Mouse (Mus musculus): ENCODE data around the gene Kctd13.

GRCm38 (mm10) chr7:126961095-126961494 lies 32.4 kb downstream of the Kctd13 start:
- no peak for TF ChIP-seq CTCF (IDR thresholded peaks at IDR 0.05; ENCODE audit: borderline replicate concordance, extremely low read depth, insufficient read depth, insufficient read length)
- TF ChIP-seq POLR2A (IDR thresholded peaks at IDR 0.05; ENCODE audit: borderline replicate concordance, extremely low read depth, insufficient read depth, insufficient read length, poor library complexity, severe bottlenecking): no peak
